Mouse (Mus musculus) G1E (cell line): ENCODE measurements around the gene Ythdf1.

Experiments used
- CTCF ChIP-seq: IDR thresholded peaks from 2 replicates; pipeline ENCODE4 v1.5.1; 2012; ENCODE audit warnings: low read depth, low read length, inconsistent platforms, mixed read lengths
- GATA1 ChIP-seq: IDR thresholded peaks from 2 replicates; pipeline ENCODE4 v1.6.1; 2012; ENCODE audit warnings: borderline replicate concordance, low read length, inconsistent platforms, mixed read lengths
- GATA2 ChIP-seq: IDR thresholded peaks from 2 replicates; pipeline ENCODE4 v1.6.1; 2012; ENCODE audit warnings: low read depth, low read length, inconsistent platforms, borderline replicate concordance
- POLR2AphosphoS5 ChIP-seq: IDR thresholded peaks from 2 replicates; pipeline ENCODE4 v1.6.1; 2012; ENCODE audit warnings: low read depth, low read length, inconsistent platforms; ENCODE audit not compliant: insufficient replicate concordance
- TAL1 ChIP-seq: conservative IDR thresholded peaks from 2 replicates; pipeline ENCODE4 v1.6.1; 2012; ENCODE audit warnings: low read depth, low read length, inconsistent platforms, mixed read lengths

DNA sequence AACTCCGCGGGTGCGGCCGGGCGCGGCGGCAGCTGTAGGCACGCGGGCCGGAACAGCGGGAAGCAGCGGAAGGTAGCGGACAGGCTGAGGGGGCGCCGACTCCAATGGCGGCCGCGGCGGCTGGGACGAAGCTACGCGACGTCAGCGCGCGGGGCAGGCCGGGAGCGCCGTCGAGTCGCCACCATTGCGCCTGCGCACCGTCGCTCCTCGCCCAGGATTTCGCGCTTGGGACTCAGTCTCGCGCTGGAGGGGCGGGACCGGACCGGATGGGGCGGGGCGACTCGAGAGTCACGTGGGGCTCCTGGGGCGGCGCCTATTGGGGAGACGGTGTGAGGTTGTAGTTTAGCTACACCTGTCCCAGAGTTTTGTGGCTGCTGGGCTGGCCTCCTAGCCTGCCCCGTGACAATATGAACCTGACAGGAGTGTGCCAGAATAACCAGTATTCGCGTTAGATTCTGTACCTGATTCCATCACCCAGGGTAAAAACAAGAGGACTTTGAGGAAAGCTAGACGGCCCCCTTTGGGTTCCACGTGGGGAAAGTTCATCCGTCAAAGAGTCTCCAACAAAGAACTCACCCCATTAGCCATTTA lies at the start of gene Ythdf1:
- no peak for TF ChIP-seq CTCF
- TF ChIP-seq GATA1: no peak
- no peak for TF ChIP-seq GATA2
- no peak for TF ChIP-seq TAL1
- no peak for TF ChIP-seq POLR2AphosphoS5
